Mouse (Mus musculus): ENCODE results near the gene Gm20696. TPM values are rescaled to one million over a fixed set of nuclear protein-coding genes. Genes with fewer than 3 reads are reported as not detected.
A peak's percentile ranks its signal among the peaks of the same experiment; 100 is the strongest.

Gene Gm20696
- polyA plus RNA-seq, 1 experiment from 2014 or later = 4.2 TPM

DNA sequence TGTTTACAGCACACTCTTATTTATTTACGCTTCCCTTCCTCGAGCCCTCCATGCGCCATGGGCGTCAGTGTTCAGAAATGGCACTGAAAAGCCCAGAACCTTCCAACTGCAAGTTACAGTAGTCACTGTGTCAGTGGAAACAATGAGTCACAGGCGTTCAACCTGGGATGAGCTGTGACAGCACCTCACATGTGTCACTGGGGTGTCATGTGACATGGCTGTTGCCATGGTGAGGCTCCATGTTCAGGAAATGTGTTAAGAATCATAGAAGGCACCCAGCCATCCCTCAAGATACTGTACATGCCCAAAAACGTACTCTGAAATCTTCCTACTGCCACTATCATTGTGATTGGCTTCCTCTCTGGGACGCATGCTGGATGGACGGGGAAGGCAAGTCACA lies 245.9 kb downstream of the Gm20696 start:
- WGBS = 81% methylated on average over 8 of the region's 8 CpGs
- Histone ChIP-seq H3K4me1 (0 out of 2 replicates have a peak, but pooled peaks cover 4% of the 10 kb centered on the region), H3K4me3 (no peak overlapping the region), H3K4me2 (no peak overlapping the region), H3K9ac (no peak overlapping the region), H3K27ac (no peak overlapping the region), H3K9me3 (no peaks in the 10 kb centered on the region), H3K27me3 (no peaks in the 10 kb centered on the region), H3K36me3 (no peaks in the 10 kb centered on the region)
- ATAC-seq (ENCODE audit: insufficient number of reproducible peaks, low FRiP score, low TSS enrichment, low read depth) = no peak

DNA sequence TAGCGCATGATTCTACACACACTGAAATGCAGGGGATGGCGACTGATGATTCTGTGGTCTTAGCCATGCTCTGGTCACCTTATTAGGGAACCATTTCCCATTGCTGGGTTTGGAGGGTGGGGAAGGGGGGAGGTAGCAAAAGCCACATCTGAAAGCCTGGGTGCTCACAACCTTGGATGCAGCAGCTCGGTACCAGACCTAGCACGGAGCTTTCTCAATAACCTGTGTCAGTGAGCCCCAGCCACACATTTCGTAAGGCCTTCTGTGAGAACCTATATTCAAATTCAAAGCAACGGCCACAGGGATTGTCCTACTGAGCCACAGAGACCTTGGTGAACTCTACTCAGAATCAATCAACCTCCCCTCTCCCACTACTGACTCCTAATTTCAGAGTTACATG lies 254.0 kb downstream of the Gm20696 start:
- no peak for ATAC-seq (ENCODE audit: insufficient number of reproducible peaks, low FRiP score, low TSS enrichment, low read depth)
- H3K4me2 ChIP-seq = no peak overlapping the region
- peak overlapping the region; percentile 33; the same call in 1 of the 2 replicates for H3K27ac ChIP-seq
- H3K9me3 ChIP-seq = no peaks in the 10 kb centered on the region
- no peaks in the 10 kb centered on the region for H3K36me3 ChIP-seq
- 0 out of 2 replicates have a peak, but pooled peaks cover 12% of the 10 kb centered on the region for H3K4me1 ChIP-seq
- no peak overlapping the region for H3K4me3 ChIP-seq
- 82% methylated on average over 6 of the region's 6 CpGs for WGBS
- H3K9ac ChIP-seq = no peak overlapping the region
- no peaks in the 10 kb centered on the region for H3K27me3 ChIP-seq

DNA sequence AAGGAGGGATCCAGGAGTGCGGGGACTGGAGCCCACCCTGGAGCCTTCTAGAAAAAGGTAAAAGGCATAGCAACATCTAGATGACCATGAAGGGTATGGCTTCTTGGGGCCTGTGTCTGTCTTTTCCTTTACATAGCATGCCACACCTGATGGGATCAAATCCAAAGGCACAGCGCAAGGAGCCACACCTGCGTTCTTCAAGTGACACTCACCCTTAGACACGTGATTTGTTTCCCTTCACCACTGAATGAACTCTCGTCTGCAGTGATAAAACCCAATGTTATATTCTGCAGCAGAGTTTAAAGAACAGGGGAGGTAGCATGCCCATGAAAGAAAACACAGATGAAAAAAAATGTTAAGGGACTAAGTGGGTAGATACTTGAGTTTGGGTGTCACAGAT lies 257.0 kb downstream of the Gm20696 start:
- no peak for ATAC-seq (ENCODE audit: insufficient number of reproducible peaks, low FRiP score, low TSS enrichment, low read depth)
- Histone ChIP-seq H3K4me1 (0 out of 2 replicates have a peak, but pooled peaks cover 13% of the 10 kb centered on the region), H3K27me3 (no peaks in the 10 kb centered on the region), H3K27ac (no peak overlapping the region), H3K4me2 (no peak overlapping the region), H3K9me3 (no peaks in the 10 kb centered on the region), H3K36me3 (no peaks in the 10 kb centered on the region), H3K4me3 (no peak overlapping the region), H3K9ac (no peak overlapping the region)
- 73% methylated on average over 5 of the region's 5 CpGs for WGBS

DNA sequence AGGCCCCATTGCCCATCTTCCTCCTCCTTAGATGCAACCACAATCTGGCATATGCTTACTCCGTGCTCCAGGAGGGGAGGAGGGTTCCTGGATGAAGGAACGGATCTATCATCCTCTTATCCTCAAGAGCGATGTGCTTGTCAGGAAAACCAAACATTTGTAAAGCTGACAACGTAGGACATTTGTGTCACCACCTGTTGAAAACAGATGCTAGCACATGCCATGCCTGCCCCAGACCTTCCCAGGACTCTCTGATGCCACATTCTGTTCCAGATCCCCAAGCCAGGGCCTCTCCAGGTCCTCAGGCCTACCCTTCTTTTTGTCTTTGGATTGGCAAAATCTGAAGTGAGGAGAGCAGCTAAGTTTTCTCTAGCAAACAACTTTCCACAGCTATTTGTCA lies 257.7 kb downstream of the Gm20696 start:
- Histone ChIP-seq H3K9ac (no peak overlapping the region), H3K4me1 (0 out of 2 replicates have a peak, but pooled peaks cover 13% of the 10 kb centered on the region), H3K27me3 (no peaks in the 10 kb centered on the region), H3K36me3 (no peaks in the 10 kb centered on the region), H3K9me3 (no peaks in the 10 kb centered on the region), H3K4me3 (no peak overlapping the region), H3K27ac (no peak overlapping the region), H3K4me2 (no peak overlapping the region)
- 81% methylated on average over 4 of the region's 4 CpGs for WGBS
- ATAC-seq (ENCODE audit: insufficient number of reproducible peaks, low FRiP score, low TSS enrichment, low read depth) = no peak

- Histone ChIP-seq H3K27ac (no peak overlapping the region), H3K36me3 (no peaks in the 10 kb centered on the region), H3K4me2 (no peak overlapping the region), H3K9me3 (no peaks in the 10 kb centered on the region), H3K27me3 (no peaks in the 10 kb centered on the region), H3K9ac (no peak overlapping the region), H3K4me1 (0 out of 2 replicates have a peak, but pooled peaks cover 14% of the 10 kb centered on the region), H3K4me3 (no peak overlapping the region)
- no peak for ATAC-seq (ENCODE audit: insufficient number of reproducible peaks, low FRiP score, low TSS enrichment, low read depth)
- 87% methylated on average over 6 of the region's 6 CpGs for WGBS
These were observed 262.7 kb downstream of the Gm20696 start for GRCm38 (mm10) chr6:99403755-99404390.

DNA sequence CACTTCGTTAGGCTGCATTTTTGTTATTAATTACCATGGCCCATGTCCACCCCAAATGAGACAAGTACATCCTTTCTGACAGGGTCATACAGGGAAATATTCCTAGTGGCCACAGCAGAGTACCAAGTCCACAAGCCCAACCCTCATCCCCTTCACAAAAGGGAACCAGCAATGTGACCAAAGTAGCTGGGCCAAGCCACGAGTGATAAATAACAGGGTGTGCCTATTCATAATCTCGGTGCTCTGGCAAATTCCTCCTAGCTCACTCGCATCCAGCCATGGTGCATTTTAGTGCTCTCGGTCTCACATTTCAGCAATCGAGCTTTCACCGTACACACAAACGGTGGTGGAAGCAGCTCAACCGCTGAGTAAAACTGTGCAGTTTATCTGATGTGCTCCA lies 263.7 kb downstream of the Gm20696 start:
- Histone ChIP-seq H3K27me3 (no peaks in the 10 kb centered on the region), H3K27ac (no peak overlapping the region), H3K4me2 (no peak overlapping the region), H3K9ac (no peak overlapping the region), H3K9me3 (no peaks in the 10 kb centered on the region), H3K4me3 (no peak overlapping the region), H3K4me1 (0 out of 2 replicates have a peak, but pooled peaks cover 14% of the 10 kb centered on the region), H3K36me3 (no peaks in the 10 kb centered on the region)
- ATAC-seq (ENCODE audit: insufficient number of reproducible peaks, low FRiP score, low TSS enrichment, low read depth) = no peak
- WGBS = 36% methylated on average over 9 of the region's 9 CpGs

DNA sequence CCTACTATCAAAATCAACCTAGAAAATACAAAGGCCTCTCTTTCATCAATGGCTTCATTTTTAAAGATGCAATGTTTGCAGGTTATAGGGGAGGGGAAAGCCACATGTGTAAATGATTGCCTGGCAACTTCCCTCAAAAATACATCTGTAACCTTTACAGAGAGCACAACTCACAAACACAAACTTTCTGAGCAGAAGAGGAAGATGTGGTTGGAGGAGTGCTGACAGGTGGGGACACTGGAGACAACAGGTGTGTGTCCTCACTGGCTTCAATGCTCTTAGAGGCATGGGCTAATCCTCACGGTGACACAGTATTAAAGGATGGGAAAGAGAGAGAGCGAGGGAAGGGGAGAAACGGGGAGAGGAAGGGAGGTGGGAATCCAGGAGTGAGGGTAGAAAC lies 264.2 kb downstream of the Gm20696 start:
- H3K36me3 ChIP-seq = no peaks in the 10 kb centered on the region
- H3K9ac ChIP-seq = no peak overlapping the region
- no peaks in the 10 kb centered on the region for H3K27me3 ChIP-seq
- 0 out of 2 replicates have a peak, but pooled peaks cover 14% of the 10 kb centered on the region for H3K4me1 ChIP-seq
- no peak overlapping the region for H3K4me2 ChIP-seq
- H3K27ac ChIP-seq = no peak overlapping the region
- H3K4me3 ChIP-seq = no peak overlapping the region
- no peak for ATAC-seq (ENCODE audit: insufficient number of reproducible peaks, low FRiP score, low TSS enrichment, low read depth)
- no peaks in the 10 kb centered on the region for H3K9me3 ChIP-seq
- 65% methylated on average over 3 of the region's 3 CpGs for WGBS

DNA sequence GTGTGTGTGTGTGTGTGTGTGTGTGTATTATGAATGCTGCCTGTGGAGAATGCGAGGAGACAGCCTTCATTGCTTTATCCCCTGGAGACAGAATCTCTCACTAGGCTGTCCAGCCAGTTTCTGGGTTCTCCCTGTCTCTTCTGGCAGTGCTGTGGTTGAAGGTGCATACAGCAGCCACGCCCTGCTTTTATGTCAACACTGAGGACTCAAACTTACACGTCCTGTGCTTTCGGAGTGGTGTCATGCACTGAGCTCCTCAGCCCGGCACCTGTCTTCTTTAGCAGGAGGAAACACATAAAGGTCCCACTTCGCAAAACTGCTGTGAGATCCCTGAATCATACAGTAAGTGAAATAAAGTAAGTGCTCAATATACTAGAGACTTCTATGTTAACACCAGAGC lies 264.8 kb downstream of the Gm20696 start:
- H3K36me3 ChIP-seq = no peaks in the 10 kb centered on the region
- no peak overlapping the region for H3K4me3 ChIP-seq
- no peak overlapping the region for H3K27ac ChIP-seq
- ATAC-seq (ENCODE audit: insufficient number of reproducible peaks, low FRiP score, low TSS enrichment, low read depth) = no peak
- H3K4me2 ChIP-seq = no peak overlapping the region
- no peaks in the 10 kb centered on the region for H3K9me3 ChIP-seq
- 67% methylated on average over 6 of the region's 6 CpGs for WGBS
- H3K9ac ChIP-seq = no peak overlapping the region
- H3K27me3 ChIP-seq = no peaks in the 10 kb centered on the region
- 0 out of 2 replicates have a peak, but pooled peaks cover 14% of the 10 kb centered on the region for H3K4me1 ChIP-seq

- no peak overlapping the region for H3K4me3 ChIP-seq
- H3K27ac ChIP-seq = no peak overlapping the region; the same call in 1 of the 2 replicates
- no peaks in the 10 kb centered on the region for H3K27me3 ChIP-seq
- no peak for ATAC-seq (ENCODE audit: insufficient number of reproducible peaks, low FRiP score, low TSS enrichment, low read depth)
- H3K9me3 ChIP-seq = no peaks in the 10 kb centered on the region
- 40% methylated on average over 2 of the region's 2 CpGs for WGBS
- H3K4me1 ChIP-seq = 0 out of 2 replicates have a peak, but pooled peaks cover 12% of the 10 kb centered on the region
- H3K9ac ChIP-seq = no peak overlapping the region
- no peaks in the 10 kb centered on the region for H3K36me3 ChIP-seq
- H3K4me2 ChIP-seq = no peak overlapping the region
These were observed 265.4 kb downstream of the Gm20696 start for GRCm38 (mm10) chr6:99401211-99401610.

- H3K4me1 ChIP-seq = no peaks in the 10 kb centered on the region; the same call in 1 of the 2 replicates
- no peaks in the 10 kb centered on the region for H3K27me3 ChIP-seq
- 62% methylated on average over 12 of the region's 12 CpGs for WGBS
- no peak overlapping the region for H3K4me2 ChIP-seq
- no peaks in the 10 kb centered on the region for H3K36me3 ChIP-seq
- H3K9me3 ChIP-seq = no peaks in the 10 kb centered on the region
- H3K27ac ChIP-seq = no peak overlapping the region
- no peak overlapping the region for H3K4me3 ChIP-seq
- H3K9ac ChIP-seq = no peak overlapping the region
- ATAC-seq (ENCODE audit: insufficient number of reproducible peaks, low FRiP score, low TSS enrichment, low read depth) = no peak
These were observed 270.9 kb downstream of the Gm20696 start for GRCm38 (mm10) chr6:99395745-99396144.

DNA sequence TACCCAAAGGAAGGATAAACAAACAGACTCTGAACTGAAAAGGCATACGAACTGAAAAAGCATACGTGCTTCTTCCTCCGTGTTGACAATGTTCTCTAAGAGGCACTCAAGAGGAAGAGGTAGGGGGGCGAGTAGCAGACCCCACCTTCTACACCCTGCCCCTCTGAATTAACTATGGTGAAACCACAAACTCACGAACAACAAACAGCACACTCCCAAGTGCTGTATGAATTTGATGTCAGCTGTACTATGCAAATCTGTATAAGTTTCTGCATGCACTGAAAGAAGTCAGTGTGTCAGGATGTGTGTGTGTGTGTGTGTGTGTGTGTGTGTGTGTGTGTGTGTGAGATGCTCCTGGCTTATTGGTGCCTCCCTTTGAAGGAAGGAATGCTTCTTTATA lies 271.8 kb downstream of the Gm20696 start:
- no peaks in the 10 kb centered on the region for H3K27me3 ChIP-seq
- no peak overlapping the region for H3K27ac ChIP-seq
- H3K36me3 ChIP-seq = no peaks in the 10 kb centered on the region
- H3K9me3 ChIP-seq = no peaks in the 10 kb centered on the region
- WGBS = 53% methylated on average over 5 of the region's 5 CpGs
- no peak overlapping the region for H3K4me3 ChIP-seq
- no peak overlapping the region for H3K4me2 ChIP-seq
- no peak overlapping the region for H3K9ac ChIP-seq
- peaks cover under 1% of the 10 kb centered on the region; the same call in 1 of the 2 replicates for H3K4me1 ChIP-seq
- no peak for ATAC-seq (ENCODE audit: insufficient number of reproducible peaks, low FRiP score, low TSS enrichment, low read depth)

DNA sequence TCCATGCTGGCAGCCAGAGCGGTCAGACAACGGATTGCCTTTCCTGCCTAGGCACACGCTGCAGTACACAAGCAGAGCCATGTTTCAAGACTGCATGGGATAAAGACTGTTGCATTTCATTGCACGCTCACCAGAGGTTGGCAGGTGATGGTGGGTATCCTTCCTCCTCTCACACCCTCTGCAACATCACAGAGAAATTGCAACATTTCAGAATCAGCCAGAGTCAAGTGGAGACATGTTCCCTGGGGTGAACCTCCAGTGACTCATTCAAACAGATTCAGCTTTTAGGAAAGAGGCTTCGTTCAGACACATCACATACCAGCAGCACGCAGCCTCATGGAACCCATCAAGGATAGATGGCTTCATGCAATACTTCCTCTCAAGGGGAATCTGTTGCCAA lies 274.1 kb downstream of the Gm20696 start:
- Histone ChIP-seq H3K9me3 (no peaks in the 10 kb centered on the region), H3K27me3 (no peaks in the 10 kb centered on the region), H3K4me2 (no peak overlapping the region), H3K36me3 (no peaks in the 10 kb centered on the region), H3K9ac (no peak overlapping the region), H3K27ac (no peak overlapping the region), H3K4me1 (peaks cover 12% of the 10 kb centered on the region), H3K4me3 (no peak overlapping the region)
- ATAC-seq (ENCODE audit: insufficient number of reproducible peaks, low FRiP score, low TSS enrichment, low read depth) = no peak
- WGBS = 80% methylated on average over 6 of the region's 6 CpGs

Data from limb, embryonic 15.5 days (tissue).